Mouse (Mus musculus): ENCODE measurements around the gene Pik3ip1. TPM values are rescaled to one million over a fixed set of nuclear protein-coding genes. Genes with fewer than 3 reads are reported as not detected.

The Pik3ip1 gene
- polyA plus RNA-seq, 1 experiment: 5.8 TPM

- peak; percentile 81 for TF ChIP-seq POLR2AphosphoS2 (IDR thresholded peaks at IDR 0.05; ENCODE audit: insufficient read length, low read depth)
- no peak for TF ChIP-seq TCF3 (IDR thresholded peaks at IDR 0.05; ENCODE audit: insufficient read length, low read depth)
- Histone ChIP-seq H3ac (ENCODE audit: control insufficient read depth, insufficient read length) (no peak overlapping the region), H3K4me3 (no peak overlapping the region), H3K4me2 (ENCODE audit: low read depth) (no peak overlapping the region), H3K79me2 (ENCODE audit: control insufficient read depth, insufficient read depth) (no peaks in the 10 kb centered on the region), H3K36me3 (ENCODE audit: control insufficient read depth, insufficient read depth) (peaks cover 11% of the 10 kb centered on the region), H3K27me3 (ENCODE audit: control insufficient read depth, insufficient read depth, insufficient read length) (no peaks in the 10 kb centered on the region)
These were observed 11.3 kb downstream of the Pik3ip1 start for GRCm38 (mm10) chr11:3341476-3341875.

GRCm38 (mm10) chr11:3344916-3345315 is 14.7 kb downstream of the Pik3ip1 start:
- Histone ChIP-seq H3K36me3 (ENCODE audit: control insufficient read depth, insufficient read depth) (peaks cover 11% of the 10 kb centered on the region), H3K79me2 (ENCODE audit: control insufficient read depth, insufficient read depth) (no peaks in the 10 kb centered on the region), H3K4me2 (ENCODE audit: low read depth) (no peak overlapping the region), H3K4me3 (no peak overlapping the region), H3ac (ENCODE audit: control insufficient read depth, insufficient read length) (no peak overlapping the region), H3K27me3 (ENCODE audit: control insufficient read depth, insufficient read depth, insufficient read length) (no peaks in the 10 kb centered on the region)
- TF ChIP-seq E2F4 (IDR thresholded peaks at IDR 0.05; ENCODE audit: insufficient read depth) (no peak), MAX (IDR thresholded peaks at IDR 0.05; ENCODE audit: low read depth) (no peak), POLR2AphosphoS2 (IDR thresholded peaks at IDR 0.05; ENCODE audit: insufficient read length, low read depth) (no peak), SRF (IDR thresholded peaks at IDR 0.05; ENCODE audit: control insufficient read depth, insufficient read length, low read depth) (no peak), REST (IDR thresholded peaks at IDR 0.05; ENCODE audit: insufficient read depth, insufficient read length) (no peak), POLR2A (IDR thresholded peaks at IDR 0.05; ENCODE audit: insufficient read length, low read depth) (no peak), CEBPB (IDR thresholded peaks at IDR 0.05; ENCODE audit: insufficient read depth, poor library complexity, severe bottlenecking) (no peak), TCF3 (IDR thresholded peaks at IDR 0.05; ENCODE audit: insufficient read length, low read depth) (no peak), MYOD1 (IDR thresholded peaks at IDR 0.05; ENCODE audit: control insufficient read depth in 1 of 3, insufficient read length in 2 of 3, low read depth in 2 of 3) (no peak), MYOG (IDR thresholded peaks at IDR 0.05; ENCODE audit: control insufficient read depth in 1 of 3, insufficient read depth in 1 of 3, insufficient read length in 2 of 3, low read depth in 2 of 3) (no peak)

- Histone ChIP-seq H3K27me3 (ENCODE audit: control insufficient read depth, insufficient read depth, insufficient read length) (no peaks in the 10 kb centered on the region), H3K79me2 (ENCODE audit: control insufficient read depth, insufficient read depth) (no peaks in the 10 kb centered on the region), H3ac (ENCODE audit: control insufficient read depth, insufficient read length) (no peak overlapping the region), H3K36me3 (ENCODE audit: control insufficient read depth, insufficient read depth) (peaks cover 11% of the 10 kb centered on the region), H3K4me3 (no peak overlapping the region), H3K4me2 (ENCODE audit: low read depth) (no peak overlapping the region)
- no peak for TF ChIP-seq POLR2AphosphoS2 (IDR thresholded peaks at IDR 0.05; ENCODE audit: insufficient read length, low read depth)
- no peak for TF ChIP-seq TCF3 (IDR thresholded peaks at IDR 0.05; ENCODE audit: insufficient read length, low read depth)
- no peak for TF ChIP-seq MYOG (IDR thresholded peaks at IDR 0.05; ENCODE audit: control insufficient read depth in 1 of 3, insufficient read depth in 1 of 3, insufficient read length in 2 of 3, low read depth in 2 of 3)
- TF ChIP-seq CEBPB (IDR thresholded peaks at IDR 0.05; ENCODE audit: insufficient read depth, poor library complexity, severe bottlenecking): no peak
- TF ChIP-seq USF1 (IDR thresholded peaks at IDR 0.05; ENCODE audit: low read depth): no peak
- no peak for TF ChIP-seq TCF12 (IDR thresholded peaks at IDR 0.05; ENCODE audit: insufficient read depth, poor library complexity, severe bottlenecking)
- no peak for TF ChIP-seq SRF (IDR thresholded peaks at IDR 0.05; ENCODE audit: control insufficient read depth, insufficient read length, low read depth)
- no peak for TF ChIP-seq MAX (IDR thresholded peaks at IDR 0.05; ENCODE audit: low read depth)
- no peak for TF ChIP-seq POLR2A (IDR thresholded peaks at IDR 0.05; ENCODE audit: insufficient read length, low read depth)
- TF ChIP-seq E2F4 (IDR thresholded peaks at IDR 0.05; ENCODE audit: insufficient read depth): no peak
- TF ChIP-seq MYOD1 (IDR thresholded peaks at IDR 0.05; ENCODE audit: control insufficient read depth in 1 of 3, insufficient read length in 2 of 3, low read depth in 2 of 3): no peak
- TF ChIP-seq REST (IDR thresholded peaks at IDR 0.05; ENCODE audit: insufficient read depth, insufficient read length): no peak
These were observed 16.1 kb downstream of the Pik3ip1 start for GRCm38 (mm10) chr11:3346351-3346750.

GRCm38 (mm10) chr11:3347091-3347834 is 17.1 kb downstream of the Pik3ip1 start:
- Histone ChIP-seq H3ac (ENCODE audit: control insufficient read depth, insufficient read length) (no peak overlapping the region), H3K27me3 (ENCODE audit: control insufficient read depth, insufficient read depth, insufficient read length) (no peaks in the 10 kb centered on the region), H3K4me2 (ENCODE audit: low read depth) (no peak overlapping the region), H3K4me3 (no peak overlapping the region), H3K79me2 (ENCODE audit: control insufficient read depth, insufficient read depth) (no peaks in the 10 kb centered on the region), H3K36me3 (ENCODE audit: control insufficient read depth, insufficient read depth) (peaks cover 17% of the 10 kb centered on the region)
- TF ChIP-seq SRF (IDR thresholded peaks at IDR 0.05; ENCODE audit: control insufficient read depth, insufficient read length, low read depth) (no peak), MAX (IDR thresholded peaks at IDR 0.05; ENCODE audit: low read depth) (no peak), POLR2AphosphoS2 (IDR thresholded peaks at IDR 0.05; ENCODE audit: insufficient read length, low read depth) (no peak), POLR2A (IDR thresholded peaks at IDR 0.05; ENCODE audit: insufficient read length, low read depth) (no peak)

GRCm38 (mm10) chr11:3347835-3348195 is 17.6 kb downstream of the Pik3ip1 start:
- no peak overlapping the region for H3K4me2 ChIP-seq (ENCODE audit: low read depth)
- no peak overlapping the region for H3K4me3 ChIP-seq
- H3K27me3 ChIP-seq (ENCODE audit: control insufficient read depth, insufficient read depth, insufficient read length): no peaks in the 10 kb centered on the region
- H3ac ChIP-seq (ENCODE audit: control insufficient read depth, insufficient read length): no peak overlapping the region
- peaks cover 17% of the 10 kb centered on the region for H3K36me3 ChIP-seq (ENCODE audit: control insufficient read depth, insufficient read depth)
- no peaks in the 10 kb centered on the region for H3K79me2 ChIP-seq (ENCODE audit: control insufficient read depth, insufficient read depth)
- TF ChIP-seq SRF (IDR thresholded peaks at IDR 0.05; ENCODE audit: control insufficient read depth, insufficient read length, low read depth) (no peak), USF1 (IDR thresholded peaks at IDR 0.05; ENCODE audit: low read depth) (no peak), TCF12 (IDR thresholded peaks at IDR 0.05; ENCODE audit: insufficient read depth, poor library complexity, severe bottlenecking) (no peak), MAX (IDR thresholded peaks at IDR 0.05; ENCODE audit: low read depth) (no peak), REST (IDR thresholded peaks at IDR 0.05; ENCODE audit: insufficient read depth, insufficient read length) (no peak), MYOD1 (IDR thresholded peaks at IDR 0.05; ENCODE audit: control insufficient read depth in 1 of 3, insufficient read length in 2 of 3, low read depth in 2 of 3) (no peak), CEBPB (IDR thresholded peaks at IDR 0.05; ENCODE audit: insufficient read depth, poor library complexity, severe bottlenecking) (no peak), POLR2AphosphoS2 (IDR thresholded peaks at IDR 0.05; ENCODE audit: insufficient read length, low read depth) (no peak), MYOG (IDR thresholded peaks at IDR 0.05; ENCODE audit: control insufficient read depth in 1 of 3, insufficient read depth in 1 of 3, insufficient read length in 2 of 3, low read depth in 2 of 3) (no peak), E2F4 (IDR thresholded peaks at IDR 0.05; ENCODE audit: insufficient read depth) (no peak), POLR2A (IDR thresholded peaks at IDR 0.05; ENCODE audit: insufficient read length, low read depth) (no peak), TCF3 (IDR thresholded peaks at IDR 0.05; ENCODE audit: insufficient read length, low read depth) (no peak)

Measured in myocyte (in vitro differentiated cells).